Mouse (Mus musculus): ENCODE results near the gene Gns.

Gene Gns

GRCm38 (mm10) chr10:121429981-121430682 lies 65.2 kb downstream of the Gns start:
- DNase-seq (ENCODE audit: low spot score) = no peak

DNA sequence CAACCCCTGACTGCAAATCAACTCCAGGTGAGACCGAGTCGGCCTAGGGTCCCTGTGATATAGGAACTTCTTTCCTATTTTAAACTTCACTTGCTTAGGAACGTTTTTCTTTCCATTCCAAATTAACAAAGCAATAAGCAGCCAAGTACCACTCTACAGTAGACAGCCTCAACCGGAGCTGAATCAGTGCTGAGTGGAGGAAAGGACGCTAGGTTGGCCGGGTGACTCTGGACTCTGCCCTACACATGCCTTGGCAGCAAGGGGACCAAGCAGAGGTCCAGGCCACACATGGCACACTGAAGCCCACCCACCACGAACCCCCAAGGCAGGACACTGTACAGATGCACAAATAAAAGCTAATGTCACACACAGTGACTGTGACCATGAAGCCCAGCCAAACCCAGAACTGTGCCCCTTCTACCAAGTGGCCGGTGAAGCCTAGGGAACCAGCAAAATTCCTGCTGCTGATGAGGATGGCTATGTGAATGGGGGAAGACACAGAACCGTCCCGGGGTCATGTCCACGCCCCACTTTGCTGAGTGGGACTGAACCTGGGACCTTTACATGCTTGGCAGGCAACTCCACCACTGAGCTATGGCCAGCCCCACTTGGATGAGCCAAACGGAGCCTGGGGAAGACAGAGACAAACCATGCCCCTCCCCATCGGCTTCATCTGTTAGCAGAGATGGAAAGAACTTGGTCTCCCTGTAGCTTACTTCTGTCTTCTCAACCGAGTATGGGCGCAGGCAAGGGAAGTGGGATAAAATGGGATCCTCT lies 66.1 kb downstream of the Gns start:
- DNase-seq (ENCODE audit: low spot score) = no peak

- no peak for DNase-seq (ENCODE audit: low spot score)
Observed at GRCm38 (mm10) chr10:121432041-121432634, 67.2 kb downstream of the Gns start.

DNA sequence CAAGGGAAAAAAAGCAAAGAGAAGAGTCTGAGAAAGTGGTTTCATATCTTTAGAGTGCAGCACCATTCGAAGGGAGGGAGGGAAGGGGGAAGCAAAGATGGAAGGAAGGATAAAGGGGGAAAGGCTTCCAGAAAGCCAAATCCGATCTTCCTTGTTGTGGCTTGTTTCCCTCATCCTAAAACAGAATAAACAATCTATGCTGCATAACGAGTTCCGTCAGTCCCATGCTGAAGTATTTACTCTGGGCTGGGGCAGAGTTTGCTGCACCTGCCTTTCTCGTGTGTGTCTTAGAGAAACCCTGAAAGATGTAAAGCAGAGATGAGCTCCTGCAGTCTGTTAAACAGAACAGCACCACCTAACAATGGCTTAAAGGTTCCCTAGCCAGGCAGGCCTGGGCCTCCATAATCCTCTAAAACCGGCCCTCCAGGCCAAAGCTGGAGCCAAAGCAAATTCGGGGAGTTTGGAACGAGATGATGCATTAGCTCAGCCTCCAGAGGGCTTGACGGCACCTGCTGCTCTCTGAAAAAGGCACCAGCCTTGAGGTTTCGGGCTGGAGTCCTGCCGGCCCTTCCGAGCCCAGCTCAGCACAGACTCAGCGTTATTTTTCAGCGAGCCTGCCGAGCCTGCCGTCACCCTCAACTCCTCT lies 67.9 kb downstream of the Gns start:
- DNase-seq (ENCODE audit: low spot score) = no peak

DNA sequence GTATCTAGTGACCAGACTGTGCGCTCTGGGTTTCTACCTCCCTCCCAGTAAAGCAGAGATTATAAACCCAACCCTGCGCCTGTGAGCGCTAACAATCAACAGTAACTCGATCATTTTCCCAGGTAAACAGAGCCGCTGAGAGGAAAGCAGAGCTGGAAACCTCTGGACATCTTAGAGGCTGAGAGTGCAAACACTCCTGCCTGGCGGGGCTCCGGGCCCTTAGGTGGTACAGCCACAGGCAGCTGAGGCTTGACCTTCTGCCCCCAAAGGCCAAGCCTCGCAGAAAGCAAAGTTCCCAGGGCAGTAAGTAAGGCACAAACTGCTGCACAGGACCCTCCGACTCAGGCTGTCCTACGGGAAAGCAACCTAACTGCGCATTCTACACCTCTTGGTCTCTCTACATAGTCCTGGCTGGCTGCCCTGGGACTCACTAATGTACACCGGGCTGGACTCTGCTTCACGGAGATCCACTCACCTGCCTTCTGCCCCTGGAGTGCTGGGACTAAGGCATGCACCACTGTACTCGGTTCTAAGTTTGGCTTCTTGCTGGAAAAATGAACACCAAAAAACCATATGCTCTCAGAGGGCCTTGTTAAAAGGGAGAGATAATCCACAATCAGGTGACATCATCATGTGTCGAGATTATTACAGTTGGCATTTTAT lies 69.7 kb downstream of the Gns start:
- DNase-seq (ENCODE audit: low spot score) = no peak

- no peak for DNase-seq (ENCODE audit: low spot score)
Observed at GRCm38 (mm10) chr10:121435546-121436257, 70.8 kb downstream of the Gns start.

- DNase-seq (ENCODE audit: low spot score) = no peak
Observed at GRCm38 (mm10) chr10:121436258-121436645, 71.4 kb downstream of the Gns start.

DNA sequence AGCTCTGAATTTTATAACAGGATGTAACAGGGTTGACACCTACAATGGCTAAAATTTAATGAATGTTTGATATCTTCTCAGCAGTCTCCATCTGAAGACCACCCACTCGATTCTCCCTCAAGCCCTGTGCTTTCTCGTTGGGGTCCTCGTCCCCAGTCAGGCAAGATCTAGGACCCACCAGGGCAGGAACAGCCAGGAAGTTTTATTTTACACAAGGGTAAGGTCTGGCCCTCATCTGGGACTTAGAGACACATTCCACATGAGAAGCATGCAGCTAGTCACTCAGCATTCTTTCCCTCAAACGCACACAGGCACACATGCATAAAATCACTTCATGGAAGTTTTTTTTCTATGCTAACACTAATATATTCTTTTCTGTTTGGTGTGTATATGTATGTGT lies 71.8 kb downstream of the Gns start:
- DNase-seq (ENCODE audit: low spot score) = no peak

DNA sequence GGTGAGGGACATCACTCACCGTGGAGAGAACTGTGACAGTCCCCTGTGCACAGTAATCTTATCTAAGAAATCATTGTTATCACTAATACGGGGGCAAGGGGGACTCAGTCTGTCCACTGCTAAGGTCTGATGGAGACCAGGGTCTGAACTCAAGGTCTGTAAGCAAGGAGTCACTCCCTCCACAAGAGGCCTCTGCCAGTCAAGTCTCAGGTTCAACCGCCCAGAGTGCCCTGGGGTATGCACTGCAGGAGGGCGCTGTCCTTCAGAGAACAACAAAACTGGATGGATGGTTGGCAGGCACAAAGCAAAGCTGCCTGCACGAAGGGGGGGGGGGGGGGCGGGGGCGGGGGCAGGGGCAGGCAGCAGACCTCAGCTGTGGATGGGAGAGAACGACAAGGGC lies 73.2 kb downstream of the Gns start:
- DNase-seq (ENCODE audit: low spot score) = no peak

GRCm38 (mm10) chr10:121439310-121439731 lies 74.4 kb downstream of the Gns start:
- no peak for DNase-seq (ENCODE audit: low spot score)

- no peak for DNase-seq (ENCODE audit: low spot score)
Observed at GRCm38 (mm10) chr10:121443791-121444190, 78.9 kb downstream of the Gns start.

DNA sequence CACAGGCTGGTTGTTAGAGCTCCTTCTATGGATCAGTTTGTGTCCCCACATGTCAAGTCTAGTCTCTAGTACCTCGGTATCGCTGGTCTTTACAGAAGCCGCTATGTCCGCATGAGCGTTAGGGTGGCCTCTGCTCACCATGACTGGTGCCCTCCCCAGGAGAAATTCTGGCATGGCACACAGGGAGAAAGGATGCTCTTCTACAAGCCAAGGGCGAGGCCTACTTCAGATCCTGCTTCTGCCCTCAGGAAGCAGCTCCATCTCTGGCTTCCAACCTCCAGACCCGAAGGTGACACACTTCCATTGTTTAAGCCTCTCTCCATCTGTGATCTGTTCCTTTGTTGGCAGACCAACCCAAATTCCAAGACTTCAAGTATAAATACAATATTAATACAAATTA lies 79.3 kb downstream of the Gns start:
- DNase-seq (ENCODE audit: low spot score) = no peak

DNA sequence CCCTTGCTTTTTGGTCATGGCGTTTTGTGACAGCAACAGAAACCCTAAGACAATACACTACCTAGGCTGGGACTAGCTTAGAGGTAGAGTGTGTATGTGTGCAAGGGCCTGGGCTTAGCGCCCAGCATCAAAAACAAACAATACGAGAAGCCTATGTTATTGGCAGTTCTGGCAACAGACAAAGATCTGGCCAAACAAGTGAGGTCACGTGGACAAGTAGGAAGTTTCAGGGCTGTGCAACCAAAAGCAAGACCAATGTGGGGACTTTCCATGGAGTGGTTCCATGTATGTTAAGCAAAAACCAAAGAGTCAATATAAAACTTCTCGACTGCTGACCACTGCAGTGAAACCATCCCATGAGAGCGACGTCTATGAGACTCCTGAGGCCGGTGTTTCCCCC lies 80.9 kb downstream of the Gns start:
- DNase-seq (ENCODE audit: low spot score) = no peak

Measured in MN1 (cell line).